Mouse (Mus musculus) liver, postnatal 0 days (tissue): ENCODE data around the gene Atp2a2.

Source experiments
- CTCF ChIP-seq: sonication (generic); IDR thresholded peaks from 2 replicates; pipeline ENCODE4 v1.5.1; 2016; ENCODE audit warnings: antibody characterized with exemption, low read depth
- EP300 ChIP-seq: IDR thresholded peaks from 2 replicates; pipeline ENCODE4 v1.6.1; 2016; ENCODE audit warnings: antibody characterized with exemption, low read depth, mild to moderate bottlenecking

DNA sequence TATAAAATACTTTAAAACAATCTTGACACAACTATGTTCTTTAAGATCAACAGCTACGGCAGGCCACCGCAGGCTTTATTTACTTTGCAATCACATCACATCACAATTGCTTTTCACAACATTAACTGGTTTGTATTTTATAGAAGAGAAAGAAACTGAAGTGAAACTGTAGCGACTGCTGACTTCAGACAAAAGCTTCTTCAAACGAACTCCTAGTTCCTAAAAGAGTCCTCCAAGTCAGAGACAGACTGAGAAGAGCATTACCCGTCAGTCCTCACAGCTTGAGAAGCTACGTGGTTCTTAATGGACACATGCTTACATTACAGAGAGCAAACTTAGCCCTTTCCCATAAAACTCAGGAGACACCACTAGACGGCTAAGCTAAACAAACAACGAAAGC, 48.4 kb upstream of the Atp2a2 start:
- TF ChIP-seq CTCF (no peak), EP300 (no peak)
